Mouse (Mus musculus) T-cell, adult 66 days (primary cell): ENCODE measurements around the gene Mkrn2. TPM values are rescaled to one million over a fixed set of nuclear protein-coding genes. Genes with fewer than 3 reads are reported as not detected.

Experiments
- total RNA-seq, 2 experiments: library from RNA; stranded (reverse); gene quantifications; 3 replicates in 1 of 2; 4 replicates in 1 of 2; pipeline ENCODE4 v1.2.4; 2023

Gene Mkrn2
- total RNA-seq: 10 to 100 TPM; 38.1 to 45.5 TPM

DNA sequence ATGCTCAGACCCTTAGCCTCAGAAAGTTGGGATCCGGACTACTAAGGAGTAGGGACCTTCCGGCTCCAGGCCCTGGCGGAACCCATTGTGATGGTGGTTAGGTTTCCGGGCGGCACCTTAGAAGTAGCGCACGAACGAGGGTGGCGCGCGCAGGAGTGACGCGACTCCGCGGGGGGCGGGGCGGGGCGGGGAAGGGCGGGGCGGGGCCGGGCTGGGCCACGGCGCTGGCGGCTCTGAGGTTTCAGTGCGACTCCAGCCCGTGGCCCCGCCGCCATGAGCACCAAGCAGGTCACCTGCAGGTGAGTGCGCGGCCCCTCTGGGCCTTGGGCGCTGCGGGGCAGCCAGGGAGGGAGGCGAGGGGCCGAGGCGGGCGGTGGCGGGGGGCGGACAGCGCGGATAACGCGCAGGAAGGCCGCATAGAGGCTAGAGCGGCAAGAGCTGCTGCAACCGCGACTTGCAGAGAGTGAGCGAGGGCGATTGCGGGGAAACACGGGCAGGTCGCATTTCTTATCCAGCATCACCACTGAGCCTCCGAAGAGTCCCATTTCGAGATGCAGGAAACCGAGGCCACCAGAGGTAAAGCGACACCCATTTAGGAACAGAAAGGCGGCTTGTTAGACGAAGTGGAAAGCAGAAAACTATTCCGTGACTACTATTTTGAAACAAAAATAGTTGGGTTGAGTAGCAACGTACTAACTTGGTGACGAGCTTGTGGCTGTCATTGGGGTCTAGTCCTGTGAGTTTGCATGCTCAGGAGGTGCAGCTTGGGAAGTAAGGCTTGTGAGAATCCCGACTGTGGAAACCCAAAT, at the start of gene Mkrn2:
Gene Mkrn2, plus strand, starts transcription at position 188 of the 809 bp plus-strand sequence.

DNA sequence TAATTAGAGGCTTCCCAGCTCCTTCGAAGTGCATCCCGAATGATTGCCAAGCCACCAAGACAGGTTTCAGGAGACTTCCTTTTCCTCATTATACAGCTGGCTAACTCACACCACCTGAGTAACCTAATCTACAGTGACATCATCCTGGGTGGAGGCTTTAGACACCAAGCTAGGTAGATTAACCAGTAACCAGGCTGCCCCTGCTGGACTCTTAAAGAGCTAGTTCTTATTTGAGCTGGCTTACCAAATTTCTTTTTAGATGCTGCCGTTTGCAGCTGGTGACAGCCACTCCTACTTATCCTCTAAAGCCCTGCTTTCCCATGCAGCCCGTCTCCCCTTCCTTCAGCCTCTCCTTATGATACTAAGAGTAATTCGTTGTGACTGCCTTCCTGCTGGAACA, 9.2 kb upstream of the Mkrn2 start, which contains the start of gene Mkrn2os:
Gene Mkrn2os, minus strand, starts transcription at position 119 of the 400 bp plus-strand sequence.

Other genes with a start within 250 kb of the Mkrn2 start
- gene Pparg, start 241.0 kb upstream of the Mkrn2 start, total RNA-seq: under 1 TPM in 1 of 2 experiments, not detected in 1; 0.65 TPM
- 10 to 100 TPM; 10.2 to 12.5 TPM for gene Tsen2, start 57.2 kb upstream of the Mkrn2 start, total RNA-seq
- not detected for gene Mkrn2os, start 9.3 kb upstream of the Mkrn2 start, total RNA-seq
- gene Raf1, start 74.7 kb downstream of the Mkrn2 start, total RNA-seq: 100 to 1,000 TPM; 155 to 158 TPM
- under 1 TPM in 1 of 2 experiments, not detected in 1; 0.44 TPM for gene Tmem40, start 160.5 kb downstream of the Mkrn2 start, total RNA-seq
- gene Cand2, start 172.6 kb downstream of the Mkrn2 start, total RNA-seq: 1 to 10 TPM; 6.5 to 8.5 TPM
- 1,000 to 10,000 TPM; 3,185 to 3,320 TPM for gene Rpl32, start 206.8 kb downstream of the Mkrn2 start, total RNA-seq
- gene Efcab12, start 236.5 kb downstream of the Mkrn2 start, total RNA-seq: 1 to 10 TPM in 1 of 2 experiments, under 1 TPM in 1; 0.99 to 1.2 TPM